Mouse (Mus musculus): ENCODE results near the gene Galm. TPM values are rescaled to one million over a fixed set of nuclear protein-coding genes. Genes with fewer than 3 reads are reported as not detected.

Gene Galm
- polyA plus RNA-seq, 1 experiment from 2014 or later, result 2.2 TPM

GRCm38 (mm10) chr17:80152767-80153630 lies 25.7 kb downstream of the Galm start:
- Histone ChIP-seq H3K9ac (no peak overlapping the region), H3K27me3 (no peaks in the 10 kb centered on the region), H3K36me3 (no peaks in the 10 kb centered on the region), H3K27ac (replicated peaks) (no peak overlapping the region), H3K4me2 (no peak overlapping the region), H3K4me3 (no peak overlapping the region), H3K4me1 (replicated peaks) (peaks cover 8% of the 10 kb centered on the region; the same call in 1 of the 2 replicates), H3K9me3 (no peaks in the 10 kb centered on the region)
- no peak for ATAC-seq (ENCODE audit: low FRiP score, low read depth)
- 70% methylated on average over 12 of the region's 12 CpGs for WGBS

GRCm38 (mm10) chr17:80153631-80154030 lies 26.4 kb downstream of the Galm start:
- ATAC-seq (ENCODE audit: low FRiP score, low read depth), result no peak
- H3K9ac ChIP-seq, result no peak overlapping the region
- no peak overlapping the region for H3K27ac ChIP-seq (replicated peaks)
- no peaks in the 10 kb centered on the region for H3K27me3 ChIP-seq
- no peaks in the 10 kb centered on the region for H3K9me3 ChIP-seq
- H3K36me3 ChIP-seq, result no peaks in the 10 kb centered on the region
- WGBS, result 56% methylated on average over 2 of the region's 2 CpGs
- H3K4me2 ChIP-seq, result no peak overlapping the region
- H3K4me3 ChIP-seq, result no peak overlapping the region
- H3K4me1 ChIP-seq (replicated peaks), result peaks cover 1% of the 10 kb centered on the region; the same call in 1 of the 2 replicates

GRCm38 (mm10) chr17:80156905-80157304 lies 29.6 kb downstream of the Galm start:
- no peak overlapping the region for H3K9ac ChIP-seq
- H3K27ac ChIP-seq (replicated peaks), result no peak overlapping the region
- no peak overlapping the region for H3K4me3 ChIP-seq
- H3K4me2 ChIP-seq, result no peak overlapping the region
- H3K27me3 ChIP-seq, result no peaks in the 10 kb centered on the region
- no peaks in the 10 kb centered on the region for H3K4me1 ChIP-seq (replicated peaks)
- ATAC-seq (ENCODE audit: low FRiP score, low read depth), result no peak
- H3K36me3 ChIP-seq, result no peaks in the 10 kb centered on the region
- H3K9me3 ChIP-seq, result no peaks in the 10 kb centered on the region
- 90% methylated on average over 8 of the region's 8 CpGs for WGBS

GRCm38 (mm10) chr17:80157489-80157888 lies 30.2 kb downstream of the Galm start:
- Histone ChIP-seq H3K4me1 (replicated peaks) (no peaks in the 10 kb centered on the region), H3K9ac (no peak overlapping the region), H3K36me3 (no peaks in the 10 kb centered on the region), H3K27me3 (no peaks in the 10 kb centered on the region), H3K4me3 (no peak overlapping the region), H3K4me2 (no peak overlapping the region), H3K27ac (replicated peaks) (no peak overlapping the region), H3K9me3 (no peaks in the 10 kb centered on the region)
- WGBS, result 97% methylated on average over 6 of the region's 6 CpGs
- ATAC-seq (ENCODE audit: low FRiP score, low read depth), result no peak

GRCm38 (mm10) chr17:80160454-80160853 lies 33.2 kb downstream of the Galm start:
- Histone ChIP-seq H3K27me3 (no peaks in the 10 kb centered on the region), H3K4me2 (no peak overlapping the region), H3K4me1 (replicated peaks) (no peaks in the 10 kb centered on the region), H3K4me3 (no peak overlapping the region), H3K36me3 (no peaks in the 10 kb centered on the region), H3K27ac (replicated peaks) (no peak overlapping the region), H3K9me3 (no peaks in the 10 kb centered on the region), H3K9ac (no peak overlapping the region)
- peak; percentile 64; the same call in 1 of the 2 replicates for ATAC-seq (ENCODE audit: low FRiP score, low read depth)
- 45% methylated on average over 5 of the region's 5 CpGs for WGBS

GRCm38 (mm10) chr17:80163991-80164390 lies 36.7 kb downstream of the Galm start:
- WGBS, result 83% methylated on average over 8 of the region's 8 CpGs
- Histone ChIP-seq H3K4me3 (no peak overlapping the region), H3K36me3 (no peaks in the 10 kb centered on the region), H3K9me3 (no peaks in the 10 kb centered on the region), H3K27me3 (no peaks in the 10 kb centered on the region), H3K9ac (no peak overlapping the region), H3K4me1 (replicated peaks) (peaks cover 19% of the 10 kb centered on the region), H3K4me2 (no peak overlapping the region), H3K27ac (replicated peaks) (no peak overlapping the region)
- no peak for ATAC-seq (ENCODE audit: low FRiP score, low read depth)

GRCm38 (mm10) chr17:80165741-80166140 lies 38.5 kb downstream of the Galm start:
- Histone ChIP-seq H3K27me3 (no peaks in the 10 kb centered on the region), H3K9me3 (no peaks in the 10 kb centered on the region), H3K27ac (replicated peaks) (no peak overlapping the region), H3K9ac (no peak overlapping the region), H3K36me3 (no peaks in the 10 kb centered on the region), H3K4me2 (no peak overlapping the region), H3K4me1 (replicated peaks) (peaks cover 22% of the 10 kb centered on the region), H3K4me3 (no peak overlapping the region)
- 68% methylated on average over 6 of the region's 6 CpGs for WGBS
- no peak for ATAC-seq (ENCODE audit: low FRiP score, low read depth)

GRCm38 (mm10) chr17:80166346-80166745 lies 39.1 kb downstream of the Galm start:
- Histone ChIP-seq H3K27ac (replicated peaks) (no peak overlapping the region), H3K4me3 (no peak overlapping the region), H3K9me3 (no peaks in the 10 kb centered on the region), H3K9ac (no peak overlapping the region), H3K4me1 (replicated peaks) (peaks cover 22% of the 10 kb centered on the region), H3K27me3 (no peaks in the 10 kb centered on the region), H3K36me3 (no peaks in the 10 kb centered on the region), H3K4me2 (no peak overlapping the region)
- ATAC-seq (ENCODE audit: low FRiP score, low read depth), result no peak
- 83% methylated on average over 6 of the region's 6 CpGs for WGBS

GRCm38 (mm10) chr17:80167436-80167835 lies 40.2 kb downstream of the Galm start:
- H3K4me2 ChIP-seq, result no peak overlapping the region
- H3K9ac ChIP-seq, result no peak overlapping the region
- H3K27me3 ChIP-seq, result no peaks in the 10 kb centered on the region
- H3K4me3 ChIP-seq, result no peak overlapping the region
- no peaks in the 10 kb centered on the region for H3K9me3 ChIP-seq
- H3K27ac ChIP-seq (replicated peaks), result peak overlapping the region; percentile 77; the same call in 1 of the 2 replicates
- no peaks in the 10 kb centered on the region for H3K36me3 ChIP-seq
- H3K4me1 ChIP-seq (replicated peaks), result peaks cover 22% of the 10 kb centered on the region
- whole genome bisulfite sequencing, result 61% methylated on average over 4 of the region's 4 CpGs
- ATAC-seq (ENCODE audit: low FRiP score, low read depth), result no peak

- H3K9ac ChIP-seq, result no peak overlapping the region
- H3K36me3 ChIP-seq, result no peaks in the 10 kb centered on the region
- H3K27me3 ChIP-seq, result no peaks in the 10 kb centered on the region
- H3K4me2 ChIP-seq, result peak overlapping the region; percentile 47
- 54% methylated on average over 7 of the region's 7 CpGs for WGBS
- no peaks in the 10 kb centered on the region for H3K9me3 ChIP-seq
- H3K27ac ChIP-seq (replicated peaks), result peak overlapping the region; percentile 77
- H3K4me3 ChIP-seq, result no peak overlapping the region
- ATAC-seq (ENCODE audit: low FRiP score, low read depth), result peak; percentile 25; the same call in 1 of the 2 replicates
- H3K4me1 ChIP-seq (replicated peaks), result peaks cover 22% of the 10 kb centered on the region
These were observed 40.6 kb downstream of the Galm start for GRCm38 (mm10) chr17:80167851-80168251.

GRCm38 (mm10) chr17:80168425-80169182 lies 41.3 kb downstream of the Galm start:
- Histone ChIP-seq H3K4me3 (peak overlapping the region; percentile 5; the same call in 1 of the 2 replicates), H3K27me3 (no peaks in the 10 kb centered on the region), H3K36me3 (no peaks in the 10 kb centered on the region), H3K9ac (no peak overlapping the region), H3K4me2 (peak overlapping the region; percentile 47), H3K27ac (replicated peaks) (peak overlapping the region; percentile 77), H3K9me3 (no peaks in the 10 kb centered on the region), H3K4me1 (replicated peaks) (peaks cover 22% of the 10 kb centered on the region)
- ATAC-seq (ENCODE audit: low FRiP score, low read depth), result peak; percentile 84
- 14% methylated on average over 16 of the region's 16 CpGs for WGBS

- Histone ChIP-seq H3K4me3 (no peak overlapping the region), H3K27ac (replicated peaks) (no peak overlapping the region), H3K27me3 (no peaks in the 10 kb centered on the region), H3K4me2 (no peak overlapping the region), H3K4me1 (replicated peaks) (peaks cover 22% of the 10 kb centered on the region), H3K9ac (no peak overlapping the region), H3K9me3 (no peaks in the 10 kb centered on the region), H3K36me3 (no peaks in the 10 kb centered on the region)
- no peak for ATAC-seq (ENCODE audit: low FRiP score, low read depth)
- WGBS, result 94% methylated on average over 6 of the region's 6 CpGs
These were observed 42.5 kb downstream of the Galm start for GRCm38 (mm10) chr17:80169792-80170191.

Measured in hindbrain, embryonic 15.5 days (tissue).